Mouse (Mus musculus): Measurements from ENCODE around the gene Lrrc75b. TPM values are rescaled to one million over a fixed set of nuclear protein-coding genes. Genes with fewer than 3 reads are reported as not detected.

Gene Lrrc75b
- polyA plus RNA-seq, 1 experiment from 2014 or later = 0.50 TPM

DNA sequence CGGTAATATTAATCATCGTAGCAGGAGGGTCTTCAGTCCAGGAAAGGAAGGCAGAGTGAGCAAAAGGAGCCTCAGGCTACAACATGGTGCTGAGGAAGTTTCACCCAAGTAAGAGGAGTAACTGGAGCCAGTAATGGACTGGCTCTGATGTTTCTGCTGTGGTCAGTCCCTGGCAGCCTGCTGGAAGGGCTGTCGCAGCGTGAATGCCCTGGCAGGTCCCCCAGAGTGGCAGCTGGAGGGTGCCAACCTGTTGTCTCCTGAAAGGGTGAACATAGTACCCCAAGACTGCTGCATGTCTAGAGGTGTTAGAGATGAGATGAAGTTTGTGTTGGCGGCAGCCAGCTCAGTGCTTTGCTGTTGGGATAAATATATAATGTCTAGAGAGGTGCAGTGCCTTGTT lies 39.5 kb downstream of the Lrrc75b start:
- no peak for TF ChIP-seq CTCF (IDR thresholded peaks at IDR 0.05; ENCODE audit: low read depth)
- ATAC-seq (ENCODE audit: insufficient read depth) (no peak), DNase-seq (no peak)
- H3K27me3 ChIP-seq (ENCODE audit: insufficient read depth, low read length) = no peaks in the 10 kb centered on the region
- WGBS = 90% methylated on average over 5 of the region's 5 CpGs
- no peak overlapping the region for H3K9ac ChIP-seq
- H3K27ac ChIP-seq (ENCODE audit: low read depth) = no peak overlapping the region
- H3K36me3 ChIP-seq (ENCODE audit: insufficient read depth) = peaks cover 58% of the 10 kb centered on the region
- no peaks in the 10 kb centered on the region for H3K9me3 ChIP-seq (ENCODE audit: low read depth, low read length)
- no peak overlapping the region for H3K4me3 ChIP-seq (ENCODE audit: low read depth, low read length)
- H3K4me1 ChIP-seq (ENCODE audit: insufficient read depth) = 0 out of 2 replicates have a peak, but pooled peaks cover 6% of the 10 kb centered on the region
- no peak overlapping the region for H3K4me2 ChIP-seq

DNA sequence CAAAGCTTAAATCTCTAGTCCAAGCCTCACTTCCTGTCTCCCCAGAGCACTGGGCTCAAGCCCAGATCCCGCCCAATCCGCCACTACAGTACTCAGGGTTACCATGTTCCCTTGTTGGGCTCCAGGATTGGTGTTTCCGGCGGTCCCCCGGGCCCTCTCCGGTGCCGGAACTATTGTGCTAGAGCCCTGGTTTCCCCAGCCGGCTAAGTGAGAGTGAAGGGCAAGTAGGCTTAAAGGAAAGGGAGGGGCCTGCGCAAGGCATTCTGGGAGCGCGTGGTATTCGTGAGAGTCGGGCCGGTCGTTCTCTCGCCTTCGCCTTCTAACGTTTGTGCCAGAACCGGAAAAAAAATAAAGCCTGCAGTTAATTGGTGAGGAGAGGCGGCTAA lies 42.4 kb downstream of the Lrrc75b start, which contains the start of gene Gucd1:
Gene Gucd1, minus strand, starts transcription at position 215 of the 386 bp plus-strand sequence.
- H3K4me2 ChIP-seq = peak within 1 kb of the TSS; percentile 95
- H3K9me3 ChIP-seq (ENCODE audit: low read depth, low read length) = no peaks in the 10 kb centered on the region
- ATAC-seq (ENCODE audit: insufficient read depth) (peak; percentile 92), DNase-seq (peak; percentile 98)
- no peak for TF ChIP-seq CTCF (IDR thresholded peaks at IDR 0.05; ENCODE audit: low read depth)
- H3K27ac ChIP-seq (ENCODE audit: low read depth) = peak within 1 kb of the TSS; percentile 99
- peak within 1 kb of the TSS; percentile 82 for H3K9ac ChIP-seq
- H3K36me3 ChIP-seq (ENCODE audit: insufficient read depth) = peaks cover 33% of the 10 kb centered on the region
- H3K4me3 ChIP-seq (ENCODE audit: low read depth, low read length) = peak within 1 kb of the TSS; percentile 66
- WGBS = 1% methylated on average over 20 of the region's 20 CpGs
- H3K27me3 ChIP-seq (ENCODE audit: insufficient read depth, low read length) = no peaks in the 10 kb centered on the region
- H3K4me1 ChIP-seq (ENCODE audit: insufficient read depth) = 0 out of 2 replicates have a peak, but pooled peaks cover 6% of the 10 kb centered on the region

DNA sequence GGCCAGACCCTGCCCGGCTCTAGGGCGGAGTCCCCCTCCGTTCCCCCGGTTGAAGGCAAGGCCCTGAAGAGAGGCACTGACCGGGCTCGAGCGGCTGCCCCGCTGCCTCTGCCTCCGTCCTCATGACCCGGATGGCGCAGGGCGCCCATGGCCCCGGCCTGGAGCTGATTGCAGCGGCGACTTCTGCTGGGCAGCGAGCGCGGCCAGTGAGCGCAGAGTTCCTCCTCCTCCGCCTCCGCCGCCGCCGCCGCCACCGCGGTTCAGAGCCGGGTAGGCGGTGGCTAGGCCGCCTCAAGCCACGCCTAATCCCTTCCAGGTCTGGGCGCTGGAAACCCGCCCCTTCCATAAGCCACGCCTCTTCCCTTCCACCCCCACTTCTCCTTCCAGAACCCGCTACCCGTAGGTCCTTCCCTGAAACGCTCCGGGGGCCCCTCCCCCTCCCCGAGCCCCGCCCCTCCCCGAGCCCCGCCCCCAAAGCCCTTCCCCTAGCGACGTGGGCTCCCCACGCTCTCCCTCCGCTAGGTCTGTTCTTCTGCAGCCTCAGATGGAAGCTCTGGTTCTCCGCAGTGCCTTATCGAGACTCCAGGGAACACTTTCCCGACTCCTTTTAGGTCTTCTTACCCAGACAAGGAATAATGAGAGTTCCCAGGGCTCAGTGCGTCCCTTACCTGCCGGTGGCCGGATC lies 42.9 kb downstream of the Lrrc75b start, which contains the start of gene Snrpd3:
Gene Snrpd3, plus strand, starts transcription at position 479 of the 685 bp plus-strand sequence.
- Histone ChIP-seq H3K4me2 (peak within 1 kb of the TSS; percentile 95), H3K36me3 (ENCODE audit: insufficient read depth) (peaks cover 30% of the 10 kb centered on the region), H3K4me1 (ENCODE audit: insufficient read depth) (0 out of 2 replicates have a peak, but pooled peaks cover 6% of the 10 kb centered on the region), H3K27ac (ENCODE audit: low read depth) (peak within 1 kb of the TSS; percentile 99), H3K9me3 (ENCODE audit: low read depth, low read length) (no peaks in the 10 kb centered on the region), H3K4me3 (ENCODE audit: low read depth, low read length) (peak within 1 kb of the TSS; percentile 66), H3K9ac (peak within 1 kb of the TSS; percentile 82), H3K27me3 (ENCODE audit: insufficient read depth, low read length) (no peaks in the 10 kb centered on the region)
- DNase-seq = peak; percentile 98
- WGBS = under 1% methylated on average over 52 of the region's 52 CpGs
- peak; percentile 93 for ATAC-seq (ENCODE audit: insufficient read depth)
- no peak for TF ChIP-seq CTCF (IDR thresholded peaks at IDR 0.05; ENCODE audit: low read depth)

DNA sequence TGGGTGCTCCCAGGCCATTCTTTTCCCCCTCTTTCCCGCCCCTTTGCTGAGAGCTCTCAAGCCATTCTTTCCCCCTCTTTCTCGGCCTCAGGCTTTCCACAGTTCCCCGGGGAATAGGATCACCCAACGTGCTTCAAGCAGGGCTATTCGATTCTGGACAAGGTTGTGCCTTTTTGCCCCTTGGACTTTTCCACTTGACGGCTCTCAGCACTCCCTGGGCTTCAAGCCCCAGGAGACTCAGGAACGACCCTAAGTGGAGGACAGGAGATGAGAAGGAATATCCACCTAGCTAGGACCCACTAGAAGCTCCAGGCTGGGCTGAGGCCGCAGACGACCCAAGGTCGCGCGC lies 43.4 kb downstream of the Lrrc75b start:
- DNase-seq = no peak
- TF ChIP-seq CTCF (IDR thresholded peaks at IDR 0.05; ENCODE audit: low read depth) = no peak
- peak overlapping the region; percentile 99 for H3K27ac ChIP-seq (ENCODE audit: low read depth)
- no peaks in the 10 kb centered on the region for H3K27me3 ChIP-seq (ENCODE audit: insufficient read depth, low read length)
- 1% methylated on average over 12 of the region's 12 CpGs for WGBS
- peak overlapping the region; percentile 95 for H3K4me2 ChIP-seq
- H3K4me1 ChIP-seq (ENCODE audit: insufficient read depth) = 0 out of 2 replicates have a peak, but pooled peaks cover 6% of the 10 kb centered on the region
- ATAC-seq (ENCODE audit: insufficient read depth) = no peak
- H3K9ac ChIP-seq = peak overlapping the region; percentile 82
- H3K4me3 ChIP-seq (ENCODE audit: low read depth, low read length) = peak overlapping the region; percentile 66
- peaks cover 28% of the 10 kb centered on the region for H3K36me3 ChIP-seq (ENCODE audit: insufficient read depth)
- no peaks in the 10 kb centered on the region for H3K9me3 ChIP-seq (ENCODE audit: low read depth, low read length)

DNA sequence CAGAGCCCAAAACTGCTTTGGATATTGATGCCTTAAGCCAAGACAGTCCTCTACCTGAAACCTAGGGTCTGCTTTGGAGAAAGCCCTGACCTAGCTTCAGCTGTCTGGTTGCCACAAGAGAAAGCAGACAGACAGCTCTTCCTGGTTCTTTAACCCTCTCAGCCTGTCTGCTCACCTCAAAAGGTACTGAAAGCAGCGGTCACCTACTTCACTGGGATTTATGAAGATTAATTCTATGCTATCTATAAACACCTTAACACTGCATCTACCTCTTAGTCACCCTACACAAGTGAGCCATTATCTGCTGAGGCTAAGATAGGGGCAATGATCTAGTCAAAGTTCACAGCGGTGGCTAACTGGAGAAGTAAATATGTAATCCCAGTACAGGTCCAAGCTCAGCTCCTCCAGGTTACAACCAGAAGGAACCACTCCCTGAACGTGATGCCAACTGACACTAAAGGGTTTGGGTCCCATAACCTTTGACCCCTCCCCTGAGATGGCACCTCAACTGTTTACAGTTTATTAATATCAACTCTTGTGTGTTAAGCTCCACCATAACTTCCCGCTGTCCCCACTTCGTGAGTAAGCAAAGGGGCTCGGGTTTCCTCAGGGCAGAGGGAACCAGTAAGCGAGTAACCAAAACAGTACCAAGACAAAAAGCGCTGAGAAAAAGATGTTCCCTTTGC lies 43.9 kb downstream of the Lrrc75b start:
- Histone ChIP-seq H3K27ac (ENCODE audit: low read depth) (peak overlapping the region; percentile 99), H3K27me3 (ENCODE audit: insufficient read depth, low read length) (no peaks in the 10 kb centered on the region), H3K9ac (peak overlapping the region; percentile 82), H3K4me1 (ENCODE audit: insufficient read depth) (0 out of 2 replicates have a peak, but pooled peaks cover 6% of the 10 kb centered on the region), H3K9me3 (ENCODE audit: low read depth, low read length) (no peaks in the 10 kb centered on the region), H3K36me3 (ENCODE audit: insufficient read depth) (peaks cover 28% of the 10 kb centered on the region), H3K4me2 (peak overlapping the region; percentile 95), H3K4me3 (ENCODE audit: low read depth, low read length) (peak overlapping the region; percentile 66)
- no peak for TF ChIP-seq CTCF (IDR thresholded peaks at IDR 0.05; ENCODE audit: low read depth)
- ATAC-seq (ENCODE audit: insufficient read depth) (no peak), DNase-seq (no peak)
- 22% methylated on average over 8 of the region's 8 CpGs for WGBS

DNA sequence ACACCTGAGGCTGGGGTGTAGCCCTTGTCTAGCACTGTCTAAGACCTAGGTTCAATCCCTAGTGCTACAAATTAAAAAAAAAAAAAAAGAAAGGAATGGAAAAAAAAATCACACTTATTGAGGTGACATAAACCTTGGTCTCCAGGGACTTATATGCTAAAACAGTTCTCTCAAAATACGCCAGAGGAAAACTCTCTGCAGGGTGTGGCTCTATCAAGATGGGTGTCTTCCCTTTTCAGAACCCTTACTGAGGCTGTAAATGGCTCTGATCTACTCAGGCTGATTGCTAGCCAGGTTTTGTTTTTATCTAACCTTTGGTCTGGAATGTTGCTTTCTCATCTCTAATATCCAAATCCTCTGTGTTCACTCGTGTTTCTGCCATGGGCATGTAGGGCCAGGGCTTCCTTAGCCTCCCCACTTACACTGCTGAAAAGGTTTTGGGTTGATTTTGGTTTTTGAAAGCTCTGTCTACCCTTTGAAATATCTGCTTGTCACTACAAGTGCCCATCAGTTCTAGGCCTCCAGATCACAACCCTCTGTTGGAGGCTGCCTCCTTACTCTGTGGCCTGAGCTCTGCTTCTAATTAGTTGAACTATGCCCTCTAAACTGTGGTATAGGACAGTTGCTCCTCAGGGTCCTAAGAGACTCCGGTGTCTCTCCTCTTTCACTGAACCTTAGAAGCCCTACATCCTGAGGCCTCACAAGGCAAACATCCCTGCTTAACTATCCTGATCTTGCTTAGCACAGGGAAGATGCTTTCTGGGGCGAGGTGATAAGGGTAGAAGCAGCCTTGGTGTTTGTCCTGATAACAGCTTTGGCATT lies 44.7 kb downstream of the Lrrc75b start:
- Histone ChIP-seq H3K4me3 (ENCODE audit: low read depth, low read length) (peak overlapping the region; percentile 66), H3K4me1 (ENCODE audit: insufficient read depth) (0 out of 2 replicates have a peak, but pooled peaks cover 6% of the 10 kb centered on the region), H3K27ac (ENCODE audit: low read depth) (peak overlapping the region; percentile 42; the same call in 1 of the 2 replicates), H3K4me2 (peak overlapping the region; percentile 95), H3K9me3 (ENCODE audit: low read depth, low read length) (no peaks in the 10 kb centered on the region), H3K9ac (0 out of 2 replicates have a peak overlapping the region, but pooled peaks have one; percentile 82), H3K27me3 (ENCODE audit: insufficient read depth, low read length) (no peaks in the 10 kb centered on the region), H3K36me3 (ENCODE audit: insufficient read depth) (peaks cover 28% of the 10 kb centered on the region)
- WGBS = 77% methylated on average over 4 of the region's 4 CpGs
- no peak for DNase-seq
- ATAC-seq (ENCODE audit: insufficient read depth) = no peak
- no peak for TF ChIP-seq CTCF (IDR thresholded peaks at IDR 0.05; ENCODE audit: low read depth)

Data from lung, embryonic 14.5 days (tissue).